Mouse (Mus musculus) ovary, postnatal 36 days (tissue): ENCODE measurements around the gene Wwox.

ENCODE experiments used
- DNase-seq: peaks from one replicate; pipeline ENCODE4 v3.0.0; 2022; ENCODE audit warnings: low spot score, mixed read lengths

Wwox gene

GRCm38 (mm10) chr8:115021731-115022130 is 582.3 kb downstream of the Wwox start:
- DNase-seq, result no peak

DNA sequence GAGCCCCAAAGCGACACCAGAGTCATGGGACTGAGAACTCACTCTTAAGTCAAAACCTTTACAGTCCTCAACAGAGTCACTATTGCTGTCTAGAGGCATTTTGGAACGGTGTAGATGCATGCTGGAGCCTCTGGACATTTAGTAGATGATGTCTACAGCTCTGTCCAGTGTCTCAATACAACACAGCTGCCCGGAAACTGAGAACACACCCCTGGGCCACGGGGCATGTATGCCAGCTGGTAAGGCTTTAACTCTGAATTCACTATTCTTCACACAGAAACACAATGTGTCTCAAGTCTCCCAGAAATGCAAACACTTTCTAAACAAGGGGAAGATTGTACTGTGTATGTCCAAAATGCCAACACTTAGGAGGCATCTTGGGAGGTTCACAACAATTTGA is 584.6 kb downstream of the Wwox start:
- DNase-seq, result no peak

GRCm38 (mm10) chr8:115025390-115026098 is 586.1 kb downstream of the Wwox start:
- DNase-seq, result no peak

DNA sequence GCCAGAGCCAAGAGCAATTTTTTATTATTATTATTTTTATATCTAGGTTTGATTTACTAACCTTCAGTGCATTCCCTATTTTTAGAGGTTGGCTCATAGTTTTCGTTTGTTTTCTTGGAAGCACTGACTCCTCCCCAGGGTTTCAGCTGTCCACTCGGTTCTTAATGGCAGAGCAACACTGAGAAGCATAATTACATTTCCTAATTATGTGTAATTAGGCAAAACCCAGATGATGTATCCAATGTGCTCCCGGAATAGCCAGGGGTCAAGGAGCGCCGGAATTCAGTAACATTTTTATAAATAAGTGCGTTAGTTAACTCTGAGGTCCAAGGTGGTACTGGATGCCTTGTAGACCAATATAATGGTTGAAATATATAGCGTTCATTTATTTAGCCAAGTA is 586.7 kb downstream of the Wwox start:
- no peak for DNase-seq

- no peak for DNase-seq
These were observed 593.7 kb downstream of the Wwox start for GRCm38 (mm10) chr8:115033194-115033593.

DNA sequence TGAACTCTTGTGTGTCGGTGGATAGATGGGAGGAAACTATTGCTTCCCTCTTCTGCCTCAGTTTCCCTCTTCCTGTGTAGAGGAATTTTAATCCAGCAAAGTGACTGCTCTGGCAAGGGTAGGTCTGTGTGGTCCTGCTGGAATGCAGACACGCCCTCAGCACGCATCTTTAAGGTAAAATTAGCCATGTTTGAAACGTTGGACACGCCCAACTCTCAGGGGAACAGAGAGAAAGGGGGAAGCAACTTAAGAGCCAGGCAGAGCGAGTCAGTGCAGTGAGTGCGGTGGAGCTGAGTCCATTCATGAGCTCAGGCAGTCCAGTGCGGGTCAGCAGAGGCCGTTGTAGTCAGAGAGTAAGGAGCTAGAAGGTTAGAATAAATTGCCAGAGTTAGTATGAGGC is 596.6 kb downstream of the Wwox start:
- no peak for DNase-seq

DNA sequence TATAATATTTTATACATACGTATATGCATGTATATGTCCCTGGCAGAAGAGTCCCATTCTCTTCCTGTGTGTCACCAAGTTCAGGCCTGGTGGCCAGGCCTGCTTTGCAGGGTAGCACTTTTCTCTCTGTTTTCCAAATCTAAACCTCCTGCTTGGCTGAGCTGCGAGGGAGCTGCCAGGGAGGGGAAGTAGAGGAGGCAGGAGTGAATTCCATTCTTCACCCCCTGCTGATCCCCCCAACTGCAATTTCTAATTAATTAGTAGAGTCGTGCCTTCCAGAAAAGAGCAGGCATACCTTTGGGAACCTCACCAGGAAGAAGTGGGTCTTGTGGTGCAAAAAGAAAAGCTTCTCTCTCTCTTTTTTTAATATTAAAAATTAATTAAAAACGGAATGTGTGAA is 599.0 kb downstream of the Wwox start:
- no peak for DNase-seq

DNA sequence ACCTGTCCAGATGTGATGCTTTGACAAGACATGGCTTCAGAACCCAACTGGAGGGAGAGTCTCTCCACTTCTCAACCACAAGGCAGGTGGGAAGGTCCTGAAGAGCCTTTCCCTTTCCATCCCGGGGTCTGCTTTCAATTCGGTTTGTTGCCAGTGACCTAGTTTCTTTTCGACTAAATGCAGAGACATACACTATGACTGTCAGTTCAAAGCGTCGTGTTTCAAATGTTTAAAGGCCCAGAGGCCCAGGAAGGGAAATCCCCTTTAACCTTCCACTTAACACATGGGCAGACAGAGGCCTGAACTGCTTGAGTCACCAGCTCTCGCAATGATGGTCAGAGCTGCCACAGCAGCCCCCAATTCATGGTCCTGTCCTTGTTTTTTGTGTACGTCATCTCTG is 606.3 kb downstream of the Wwox start:
- no peak for DNase-seq

GRCm38 (mm10) chr8:115046496-115046895 is 607.0 kb downstream of the Wwox start:
- DNase-seq, result no peak

DNA sequence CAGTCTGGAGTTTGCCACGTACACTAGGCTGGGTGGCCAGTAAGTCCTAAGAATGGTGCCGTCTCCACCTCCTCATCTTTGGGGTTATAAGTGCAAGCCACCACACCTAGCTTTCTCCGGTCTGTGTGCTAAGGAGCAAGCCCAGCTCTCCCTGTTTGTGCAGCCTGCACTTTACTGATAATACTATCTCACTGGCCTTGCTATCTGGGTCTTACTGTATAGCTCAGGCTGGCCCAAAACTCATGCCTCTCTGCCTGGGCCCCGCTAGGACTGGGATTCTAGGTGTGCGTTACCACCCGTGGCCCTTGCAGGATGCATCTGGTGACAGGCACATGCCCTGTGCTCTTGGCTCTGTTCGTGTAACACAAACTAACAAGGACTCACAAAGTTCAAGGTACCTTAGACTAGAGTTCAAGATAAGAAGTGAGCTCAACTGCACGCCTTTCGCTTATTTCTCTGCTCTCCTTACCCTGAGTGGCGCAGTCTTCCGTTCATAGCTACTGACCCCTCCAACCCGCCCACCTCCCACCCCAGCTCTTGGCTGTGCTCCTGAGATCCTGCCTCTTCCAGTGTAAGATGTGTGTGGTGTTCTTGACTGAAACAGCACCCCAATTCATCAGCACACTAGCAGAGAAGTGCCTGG is 618.9 kb downstream of the Wwox start:
- DNase-seq, result no peak

DNA sequence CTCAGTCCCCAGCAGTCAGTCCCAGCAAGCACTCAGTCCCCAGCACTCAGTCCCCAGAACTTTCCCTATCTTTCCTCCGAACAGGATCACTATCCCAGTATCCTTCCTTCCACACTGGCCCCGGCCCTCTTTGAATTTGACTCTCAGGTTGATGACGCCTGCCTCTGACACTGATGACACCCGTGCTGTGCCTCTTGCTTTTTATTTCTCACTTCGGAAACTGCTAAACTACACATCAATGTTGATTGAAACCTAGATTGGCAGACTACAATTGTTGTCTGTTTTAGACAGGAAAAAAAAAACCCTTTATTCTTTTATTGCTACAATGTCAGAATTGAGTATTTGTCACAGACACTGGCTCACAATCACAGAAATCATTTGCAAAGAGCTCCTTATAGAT is 624.2 kb downstream of the Wwox start:
- DNase-seq, result no peak

DNA sequence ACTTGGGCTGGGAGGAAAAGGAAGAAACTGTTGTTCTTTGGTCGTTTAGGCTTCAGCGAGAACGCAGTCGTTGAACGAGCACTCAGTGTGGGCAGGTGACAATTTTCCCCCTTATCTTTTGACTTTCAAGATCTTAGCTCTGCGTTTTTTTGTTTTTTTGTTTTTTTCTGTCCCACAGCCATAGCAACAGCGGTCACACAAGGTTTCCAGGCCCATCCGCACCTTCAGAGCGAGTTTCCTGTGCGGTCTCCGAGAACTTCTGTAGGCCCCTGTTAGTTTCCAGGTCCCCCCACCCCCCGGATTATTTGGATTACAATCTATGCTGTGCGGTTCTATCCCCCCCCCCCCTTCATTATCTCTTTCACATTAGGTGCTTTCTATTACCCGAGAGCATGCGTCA is 625.2 kb downstream of the Wwox start:
- DNase-seq, result no peak

DNA sequence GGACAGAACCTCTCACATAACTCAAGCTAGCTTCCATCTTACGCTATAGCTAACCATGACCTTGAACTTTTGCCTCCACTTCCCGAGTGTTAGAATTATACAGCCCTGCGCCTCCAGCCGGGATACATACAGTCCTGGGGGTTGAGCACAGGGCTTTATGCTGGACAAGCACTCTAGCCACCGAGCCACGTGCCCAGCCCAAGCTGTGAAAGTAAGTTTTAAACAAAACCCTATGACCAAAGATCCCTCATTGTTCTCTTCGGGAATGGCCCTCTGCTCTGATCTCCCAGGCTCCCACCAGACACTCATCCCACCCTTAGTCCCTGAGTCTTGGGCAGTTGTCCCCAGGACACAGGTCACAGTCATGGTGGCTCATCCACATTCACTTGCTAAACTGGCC is 625.9 kb downstream of the Wwox start:
- DNase-seq, result no peak

DNA sequence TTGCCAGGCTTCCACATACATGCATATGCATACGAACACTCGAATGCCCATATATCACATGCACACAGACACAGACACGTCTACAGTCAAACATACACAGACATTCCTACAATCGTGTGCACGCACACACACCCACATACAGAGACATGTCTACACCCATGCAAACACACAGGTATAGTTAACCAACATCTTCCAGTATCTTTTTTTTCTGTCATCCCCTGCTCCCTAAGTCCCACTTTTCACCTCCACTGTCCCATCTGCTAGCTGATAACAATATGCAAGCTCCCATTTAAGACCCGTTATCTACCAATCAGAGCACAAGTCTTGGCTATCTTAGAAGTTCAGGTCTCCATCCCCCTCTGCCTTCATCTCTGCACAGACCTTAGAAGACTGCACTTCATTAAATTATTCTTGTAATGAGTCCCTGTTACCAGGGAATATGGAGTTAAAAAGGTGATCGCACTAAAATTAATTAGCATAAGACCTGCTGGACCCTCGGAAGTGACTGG is 627.1 kb downstream of the Wwox start:
- DNase-seq, result no peak

- DNase-seq, result no peak
These were observed 629.3 kb downstream of the Wwox start for GRCm38 (mm10) chr8:115068723-115069122.

GRCm38 (mm10) chr8:115070225-115070624 is 630.8 kb downstream of the Wwox start:
- no peak for DNase-seq

DNA sequence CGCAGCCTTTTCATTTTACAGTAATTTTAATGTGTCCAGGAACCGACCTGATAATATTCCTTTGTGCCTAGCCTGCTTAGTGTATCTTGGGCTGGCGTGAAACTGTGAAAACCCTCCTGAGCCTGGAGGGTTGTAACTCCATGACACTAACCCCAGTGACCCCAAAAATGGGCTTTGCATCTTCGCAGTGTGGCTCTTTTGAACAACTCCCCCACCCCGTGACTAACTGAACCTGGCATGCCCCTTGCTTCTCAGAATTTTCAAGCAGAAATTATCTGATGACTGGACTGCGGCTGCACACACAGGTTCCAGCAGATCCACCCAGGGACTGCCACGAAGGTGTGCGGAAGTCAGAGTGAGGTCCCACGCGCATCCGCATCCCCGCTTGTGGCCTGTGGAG is 631.8 kb downstream of the Wwox start:
- no peak for DNase-seq

DNA sequence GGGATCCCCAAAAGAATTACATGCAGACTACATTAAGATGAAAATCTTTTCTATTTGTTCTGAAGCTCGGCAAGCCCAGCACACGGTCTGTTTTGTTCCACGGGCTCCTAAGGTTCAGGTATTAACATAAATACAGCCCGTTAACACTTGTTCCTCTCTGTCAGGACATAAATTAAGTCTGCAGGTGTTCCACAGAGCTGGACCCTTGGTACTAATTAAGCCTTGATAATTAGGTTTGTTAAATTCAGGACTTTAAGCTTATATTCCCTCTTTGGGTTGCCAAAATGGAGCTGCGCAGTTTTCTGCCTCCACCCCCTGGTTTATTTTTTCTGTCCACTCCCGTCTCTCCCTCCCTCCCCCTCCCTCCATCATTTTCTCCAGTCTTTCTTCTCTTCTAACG is 638.8 kb downstream of the Wwox start:
- DNase-seq, result no peak

- no peak for DNase-seq
These were observed 642.1 kb downstream of the Wwox start for GRCm38 (mm10) chr8:115081302-115082207.

- no peak for DNase-seq
These were observed 648.7 kb downstream of the Wwox start for GRCm38 (mm10) chr8:115088162-115088561.

GRCm38 (mm10) chr8:115089744-115090143 is 650.3 kb downstream of the Wwox start:
- DNase-seq, result no peak

- no peak for DNase-seq
These were observed 650.7 kb downstream of the Wwox start for GRCm38 (mm10) chr8:115090202-115090601.

DNA sequence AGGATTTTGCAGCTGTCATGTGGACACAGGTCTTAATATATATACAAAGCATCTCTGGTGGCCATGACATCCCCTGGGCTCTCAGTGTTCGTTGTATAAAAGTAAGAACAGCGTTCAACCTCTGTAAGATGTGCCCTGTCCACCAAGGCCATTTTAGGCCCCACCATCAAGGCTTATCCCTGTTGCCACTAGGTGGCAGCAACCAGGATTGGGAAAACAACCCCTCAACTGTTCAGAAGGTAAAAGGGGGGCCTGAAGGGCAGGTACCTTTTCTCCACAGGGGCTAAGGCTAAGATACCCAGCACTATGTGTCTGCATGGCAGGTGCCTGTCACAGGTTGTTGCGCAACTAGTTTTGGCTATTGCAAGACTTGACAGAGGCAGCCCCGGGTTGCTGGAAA is 656.1 kb downstream of the Wwox start:
- DNase-seq, result no peak
